Mouse (Mus musculus): ENCODE measurements around the gene Mia3. TPM values are rescaled to one million over a fixed set of nuclear protein-coding genes. Genes with fewer than 3 reads are reported as not detected.
A peak's percentile ranks its signal among the peaks of the same experiment; 100 is the strongest.

The Mia3 gene
- total and polyA plus RNA-seq, 2 experiments: 113 to 213 TPM

GRCm38 (mm10) chr1:183296877-183297383, 72.4 kb downstream of the Mia3 start, which contains the start of gene Brox:
Brox (minus strand) TSS chr1:183297269.
- WGBS: under 1% methylated on average over 39 of the region's 39 CpGs

GRCm38 (mm10) chr1:183296465-183296864, 72.9 kb downstream of the Mia3 start, which contains the start of gene Aida:
Aida (plus strand) TSS chr1:183296590.
- TF ChIP-seq CTCF (IDR thresholded peaks at IDR 0.05; ENCODE audit: low read depth, low read length): no peak
- no peak for TF ChIP-seq POLR2A (IDR thresholded peaks at IDR 0.05; ENCODE audit: extremely low read depth, insufficient read depth, low read length)
- H3K9ac ChIP-seq (ENCODE audit: low read depth, low read length): peak within 1 kb of the TSS; percentile 87
- peaks cover 4% of the 10 kb centered on the region; the same call in 1 of the 2 replicates for H3K79me2 ChIP-seq (ENCODE audit: control insufficient read depth, insufficient read depth, low read length)
- H3K27me3 ChIP-seq (ENCODE audit: control insufficient read depth, insufficient read depth, low read length): no peaks in the 10 kb centered on the region
- DNase-seq (ENCODE audit: extremely low read depth, low read depth, low spot score): no peak
- under 1% methylated on average over 26 of the region's 26 CpGs for WGBS
- peak within 1 kb of the TSS; percentile 92 for H3K27ac ChIP-seq (replicated peaks; ENCODE audit: insufficient read depth, low read depth, low read length)
- H3K4me1 ChIP-seq (ENCODE audit: control insufficient read depth, insufficient read depth, low read length): peaks cover 3% of the 10 kb centered on the region; the same call in 1 of the 2 replicates
- peak within 1 kb of the TSS; percentile 79 for H3K4me3 ChIP-seq (ENCODE audit: insufficient read depth, low read depth, low read length)
- peaks cover 14% of the 10 kb centered on the region; the same call in 1 of the 2 replicates for H3K36me3 ChIP-seq (ENCODE audit: control insufficient read depth, insufficient read depth, low read length)

More at GRCm38 (mm10) chr1:183296877-183297383, 72.4 kb downstream of the Mia3 start, which contains the start of gene Brox:
- Histone ChIP-seq H3K36me3 (ENCODE audit: control insufficient read depth, insufficient read depth, low read length) (peaks cover 14% of the 10 kb centered on the region; the same call in 1 of the 2 replicates), H3K4me3 (ENCODE audit: insufficient read depth, low read depth, low read length) (peak within 1 kb of the TSS; percentile 79), H3K27ac (replicated peaks; ENCODE audit: insufficient read depth, low read depth, low read length) (peak within 1 kb of the TSS; percentile 92), H3K9ac (ENCODE audit: low read depth, low read length) (peak within 1 kb of the TSS; percentile 87), H3K27me3 (ENCODE audit: control insufficient read depth, insufficient read depth, low read length) (no peaks in the 10 kb centered on the region), H3K4me1 (ENCODE audit: control insufficient read depth, insufficient read depth, low read length) (peaks cover 3% of the 10 kb centered on the region; the same call in 1 of the 2 replicates), H3K79me2 (ENCODE audit: control insufficient read depth, insufficient read depth, low read length) (peaks cover 4% of the 10 kb centered on the region; the same call in 1 of the 2 replicates)
- DNase-seq (ENCODE audit: extremely low read depth, low read depth, low spot score): peak; percentile 80
- TF ChIP-seq POLR2A (IDR thresholded peaks at IDR 0.05; ENCODE audit: extremely low read depth, insufficient read depth, low read length) (0 out of 2 replicates have a peak, but pooled peaks have one; percentile 57), CTCF (IDR thresholded peaks at IDR 0.05; ENCODE audit: low read depth, low read length) (no peak)

- peaks cover 62% of the 10 kb centered on the region for H3K36me3 ChIP-seq (ENCODE audit: control insufficient read depth, insufficient read depth, low read length)
- WGBS: 89% methylated on average over 4 of the region's 4 CpGs
Measured at GRCm38 (mm10) chr1:183289576-183289975, 79.8 kb downstream of the Mia3 start.

DNA sequence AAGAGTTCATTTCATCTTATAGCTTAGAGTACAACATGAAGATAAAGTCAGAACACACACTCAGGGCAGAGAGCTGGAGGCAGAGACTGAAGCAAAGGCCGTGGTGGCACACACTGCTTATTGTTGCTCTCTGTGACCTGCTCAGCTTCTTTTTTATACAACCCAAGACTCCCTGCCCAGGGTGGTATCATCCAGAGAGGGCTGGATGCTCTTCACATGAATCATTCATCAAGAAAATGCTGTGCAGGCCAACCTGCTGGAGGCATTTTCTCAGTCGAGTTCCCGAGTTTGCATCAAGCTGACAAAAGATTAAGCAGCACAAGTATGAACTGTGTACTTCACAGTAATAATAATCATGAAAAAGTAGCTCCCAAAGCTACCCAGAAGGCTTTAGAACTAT, 81.0 kb downstream of the Mia3 start:
- Histone ChIP-seq H3K27ac (replicated peaks; ENCODE audit: insufficient read depth, low read depth, low read length) (no peak overlapping the region), H3K27me3 (ENCODE audit: control insufficient read depth, insufficient read depth, low read length) (no peaks in the 10 kb centered on the region), H3K4me1 (ENCODE audit: control insufficient read depth, insufficient read depth, low read length) (no peaks in the 10 kb centered on the region), H3K79me2 (ENCODE audit: control insufficient read depth, insufficient read depth, low read length) (no peaks in the 10 kb centered on the region), H3K4me3 (ENCODE audit: insufficient read depth, low read depth, low read length) (no peak overlapping the region), H3K9ac (ENCODE audit: low read depth, low read length) (no peak overlapping the region), H3K36me3 (ENCODE audit: control insufficient read depth, insufficient read depth, low read length) (peaks cover 69% of the 10 kb centered on the region)
- no peak for TF ChIP-seq POLR2A (IDR thresholded peaks at IDR 0.05; ENCODE audit: extremely low read depth, insufficient read depth, low read length)
- TF ChIP-seq CTCF (IDR thresholded peaks at IDR 0.05; ENCODE audit: low read depth, low read length): no peak
- WGBS: 86% methylated on average over 3 of the region's 3 CpGs
- no peak for DNase-seq (ENCODE audit: extremely low read depth, low read depth, low spot score)

More at GRCm38 (mm10) chr1:183289576-183289975, 79.8 kb downstream of the Mia3 start:
- no peak overlapping the region for H3K27ac ChIP-seq (replicated peaks; ENCODE audit: insufficient read depth, low read depth, low read length)
- no peak overlapping the region for H3K4me3 ChIP-seq (ENCODE audit: insufficient read depth, low read depth, low read length)
- no peaks in the 10 kb centered on the region for H3K79me2 ChIP-seq (ENCODE audit: control insufficient read depth, insufficient read depth, low read length)
- TF ChIP-seq CTCF (IDR thresholded peaks at IDR 0.05; ENCODE audit: low read depth, low read length) (no peak), POLR2A (IDR thresholded peaks at IDR 0.05; ENCODE audit: extremely low read depth, insufficient read depth, low read length) (no peak)
- H3K4me1 ChIP-seq (ENCODE audit: control insufficient read depth, insufficient read depth, low read length): no peaks in the 10 kb centered on the region
- no peaks in the 10 kb centered on the region for H3K27me3 ChIP-seq (ENCODE audit: control insufficient read depth, insufficient read depth, low read length)
- no peak overlapping the region for H3K9ac ChIP-seq (ENCODE audit: low read depth, low read length)
- no peak for DNase-seq (ENCODE audit: extremely low read depth, low read depth, low spot score)

Other genes with a start within 250 kb of the Mia3 start
- 0.83 and 1.1 TPM in 2 replicates for gene Disp1, start 148.0 kb downstream of the Mia3 start, total RNA-seq (2014; rRNA removed)
- 1.9 and 3.4 TPM in 2 replicates for gene Disp1, start 148.0 kb downstream of the Mia3 start, polyA plus RNA-seq (2012; rRNA removed)
- 8.7 and 10.8 TPM in 2 replicates for gene Aida, start 73.0 kb downstream of the Mia3 start, total RNA-seq (2014; rRNA removed)
- 3.5 and 3.6 TPM in 2 replicates for gene Aida, start 73.0 kb downstream of the Mia3 start, polyA plus RNA-seq (2012; rRNA removed)
- 26.7 and 29.5 TPM in 2 replicates for gene Brox, start 72.3 kb downstream of the Mia3 start, total RNA-seq (2014; rRNA removed)
- gene Brox, start 72.3 kb downstream of the Mia3 start, polyA plus RNA-seq (2012; rRNA removed): 7.1 and 8.2 TPM in 2 replicates
- gene Taf1a, start 19.4 kb upstream of the Mia3 start, total RNA-seq (2014; rRNA removed): 6.7 and 7.7 TPM in 2 replicates
- gene Taf1a, start 19.4 kb upstream of the Mia3 start, polyA plus RNA-seq (2012; rRNA removed): 1.9 and 3.3 TPM in 2 replicates
- gene Hhipl2, start 48.7 kb upstream of the Mia3 start, total RNA-seq (2014; rRNA removed): 0.18 and 2.1 TPM in 2 replicates
- 0.10 and 1.9 TPM in 2 replicates for gene Hhipl2, start 48.7 kb upstream of the Mia3 start, polyA plus RNA-seq (2012; rRNA removed)

All from liver, adult 2 months (tissue).